Mouse (Mus musculus) E14TG2a.4 (cell line): ENCODE measurements around the gene Pik3r3.

Experiments used
- H3K27me3 ChIP-seq: 2 replicates; pipeline ENCODE4 v1.6.1; 2014; ENCODE audit warnings: low read length, control low read depth; ENCODE audit not compliant: insufficient read depth
- H3K36me3 ChIP-seq: 2 replicates; pipeline ENCODE4 v1.6.1; 2014; ENCODE audit warnings: low read length, control low read depth; ENCODE audit not compliant: insufficient read depth
- H3K4me1 ChIP-seq: replicated peaks from 2 replicates; pipeline ENCODE4 v1.6.1; 2014; ENCODE audit warnings: low read depth, low read length, control low read depth
- H3K4me3 ChIP-seq: replicated peaks from 2 replicates; pipeline ENCODE4 v1.5.1; 2014; ENCODE audit warnings: mild to moderate bottlenecking, low read length
- H3K9me3 ChIP-seq: 2 replicates; pipeline ENCODE4 v1.6.1; 2014; ENCODE audit warnings: low read length, control low read depth
- CTCF ChIP-seq: conservative IDR thresholded peaks from 2 replicates; pipeline ENCODE4 v1.5.1; 2014; ENCODE audit warnings: low read length
- NANOG ChIP-seq: IDR thresholded peaks from 2 replicates; pipeline ENCODE4 v1.6.1; 2014; ENCODE audit warnings: borderline replicate concordance, low read length, mixed read lengths
- POU5F1 ChIP-seq: IDR thresholded peaks from 2 replicates; pipeline ENCODE4 v1.6.1; 2014; ENCODE audit warnings: low read length, borderline replicate concordance

The Pik3r3 gene

DNA sequence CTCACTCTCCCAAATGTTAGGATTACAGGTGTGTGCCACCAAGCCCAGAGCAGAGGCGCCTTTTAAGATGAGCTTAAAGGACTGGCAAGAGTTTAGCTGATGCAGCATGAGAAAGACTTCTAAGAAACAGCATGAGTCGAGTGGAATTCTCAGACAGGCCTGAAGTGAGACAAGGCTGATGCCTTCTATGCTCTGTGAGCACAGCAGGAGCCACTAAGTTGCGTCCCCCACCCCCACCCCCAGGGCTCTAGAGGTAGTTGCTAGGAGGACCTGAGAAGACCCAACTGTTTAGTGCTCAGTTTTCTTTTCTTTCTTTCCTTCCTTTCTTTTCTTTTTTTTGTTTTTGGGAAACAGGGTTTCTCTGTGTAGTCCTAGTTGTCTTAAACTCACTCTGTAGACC lies 39.3 kb upstream of the Pik3r3 start:
- H3K36me3 ChIP-seq = no peaks in the 10 kb centered on the region
- TF ChIP-seq POU5F1 = no peak
- TF ChIP-seq CTCF = no peak
- no peak for TF ChIP-seq NANOG
- no peaks in the 10 kb centered on the region for H3K9me3 ChIP-seq
- H3K4me1 ChIP-seq = peaks cover 46% of the 10 kb centered on the region
- no peak overlapping the region for H3K4me3 ChIP-seq
- no peaks in the 10 kb centered on the region for H3K27me3 ChIP-seq

DNA sequence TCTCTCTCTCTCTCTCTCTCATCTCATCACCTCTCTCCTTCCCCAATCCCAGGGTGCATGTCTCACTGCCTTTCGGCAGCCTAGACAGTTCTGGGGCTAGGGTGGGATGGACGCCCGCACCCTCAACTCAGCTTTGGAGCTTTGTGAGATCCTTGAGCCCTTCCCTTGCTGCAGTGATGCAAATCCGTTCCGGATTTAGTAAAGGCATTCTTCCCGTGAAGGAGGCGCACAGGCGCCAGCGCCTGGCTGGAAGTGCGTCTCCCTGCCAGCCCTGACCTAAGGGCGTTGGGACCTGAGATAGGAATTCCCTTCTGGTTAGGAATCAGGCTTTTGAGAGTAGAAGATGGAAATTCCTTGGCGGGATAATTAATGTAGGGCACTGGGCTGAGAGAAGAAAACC lies 38.7 kb upstream of the Pik3r3 start:
- H3K36me3 ChIP-seq = no peaks in the 10 kb centered on the region
- TF ChIP-seq NANOG = no peak
- TF ChIP-seq POU5F1 = no peak
- TF ChIP-seq CTCF = no peak
- 0 out of 2 replicates have a peak, but pooled peaks cover 3% of the 10 kb centered on the region for H3K9me3 ChIP-seq
- H3K4me3 ChIP-seq = peak overlapping the region; percentile 60
- peaks cover 39% of the 10 kb centered on the region for H3K4me1 ChIP-seq
- H3K27me3 ChIP-seq = no peaks in the 10 kb centered on the region

DNA sequence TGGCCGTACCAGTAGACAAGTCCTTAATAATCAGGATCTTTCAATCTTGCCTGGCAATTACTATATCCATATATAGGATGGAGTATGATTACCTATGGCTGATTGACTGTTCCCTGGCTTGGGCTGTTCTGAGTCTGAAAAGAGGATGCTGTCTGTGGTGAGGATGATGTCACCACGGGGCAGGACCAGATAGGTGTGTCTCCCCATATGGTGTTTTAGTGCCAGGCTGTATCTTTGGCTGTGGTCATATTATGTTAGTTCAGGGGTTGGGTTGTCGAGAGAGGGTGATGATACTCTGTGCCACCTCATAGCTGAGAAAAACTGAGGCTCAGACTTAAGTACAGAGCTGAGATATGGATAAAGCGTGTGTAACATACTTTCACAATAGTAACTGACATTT lies 36.3 kb upstream of the Pik3r3 start:
- Histone ChIP-seq H3K27me3 (no peaks in the 10 kb centered on the region), H3K9me3 (0 out of 2 replicates have a peak, but pooled peaks cover 3% of the 10 kb centered on the region), H3K4me3 (no peak overlapping the region), H3K4me1 (peaks cover 27% of the 10 kb centered on the region), H3K36me3 (no peaks in the 10 kb centered on the region)
- TF ChIP-seq POU5F1 (no peak), CTCF (no peak), NANOG (no peak)

DNA sequence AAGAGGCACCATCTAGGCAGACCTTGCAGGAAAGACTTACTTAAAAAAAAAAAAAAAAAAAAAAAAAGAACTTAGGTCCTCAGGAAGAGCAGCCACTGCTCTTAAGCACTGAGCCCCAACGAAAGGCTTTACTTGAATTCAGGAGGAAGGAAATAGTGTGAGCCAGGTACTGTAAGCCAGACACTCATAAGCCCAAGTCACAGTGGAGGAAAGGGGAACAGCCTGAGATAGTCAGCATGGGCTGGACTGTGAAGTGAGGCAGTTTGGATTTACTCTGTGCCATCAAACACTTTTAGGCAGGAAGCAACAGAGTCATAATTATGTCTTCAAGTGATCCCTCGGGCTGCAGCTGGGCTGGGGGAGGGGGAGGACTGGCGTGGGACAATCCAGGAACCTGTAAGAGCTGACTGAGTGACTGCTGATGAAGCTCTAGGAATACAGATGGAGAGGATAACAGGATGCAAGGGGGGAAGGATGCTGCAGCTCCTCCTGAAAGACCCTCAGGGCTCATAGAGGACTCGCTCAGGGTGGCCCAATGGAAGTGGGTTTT lies 29.1 kb upstream of the Pik3r3 start:
- Histone ChIP-seq H3K27me3 (no peaks in the 10 kb centered on the region), H3K4me1 (no peaks in the 10 kb centered on the region), H3K4me3 (no peak overlapping the region), H3K9me3 (0 out of 2 replicates have a peak, but pooled peaks cover 3% of the 10 kb centered on the region), H3K36me3 (no peaks in the 10 kb centered on the region)
- TF ChIP-seq CTCF (no peak), POU5F1 (no peak), NANOG (no peak)

DNA sequence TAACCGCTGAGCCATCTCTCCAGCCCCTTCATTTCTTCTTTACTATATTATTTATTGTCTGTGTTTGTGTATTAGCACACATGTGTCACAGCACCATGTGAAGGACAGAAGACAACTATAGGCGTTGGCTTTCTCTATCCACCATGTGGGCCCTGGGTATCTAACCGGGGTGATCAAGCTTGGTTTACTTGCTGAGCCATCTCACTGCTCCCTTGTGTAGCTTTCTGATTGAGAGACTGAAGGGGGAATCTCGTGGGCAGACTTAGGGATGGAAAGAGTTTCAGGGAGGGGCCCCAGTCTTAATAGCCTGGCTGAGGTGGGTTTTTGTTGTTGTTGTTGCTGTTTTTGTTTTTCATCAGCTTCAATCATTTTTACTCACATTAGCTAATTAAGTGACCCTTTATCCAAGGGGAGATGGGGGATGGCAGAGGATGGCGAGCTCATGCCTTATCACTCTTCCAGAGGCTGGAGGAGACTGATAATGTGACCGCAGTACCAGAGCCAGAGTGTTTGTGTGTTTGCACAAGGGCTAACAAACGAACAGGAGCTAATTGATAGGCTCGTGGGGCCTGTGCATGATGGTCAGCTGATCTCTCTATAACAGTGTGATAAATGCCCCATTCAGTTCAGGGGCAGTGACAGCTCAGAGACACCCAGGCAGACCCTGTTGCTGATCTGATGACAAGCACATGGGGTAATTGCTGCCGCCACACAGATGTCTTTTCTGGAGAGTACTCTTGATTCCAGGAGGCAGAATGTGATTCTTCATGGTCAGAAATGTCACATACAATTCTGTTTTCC lies 27.6 kb upstream of the Pik3r3 start:
- Histone ChIP-seq H3K27me3 (no peaks in the 10 kb centered on the region), H3K9me3 (no peaks in the 10 kb centered on the region), H3K4me3 (no peak overlapping the region), H3K36me3 (no peaks in the 10 kb centered on the region), H3K4me1 (no peaks in the 10 kb centered on the region)
- no peak for TF ChIP-seq NANOG

- peaks cover 2% of the 10 kb centered on the region; the same call in 1 of the 2 replicates for H3K27me3 ChIP-seq
- no peak for TF ChIP-seq NANOG
- TF ChIP-seq CTCF = peak; percentile 31
- TF ChIP-seq POU5F1 = no peak
- no peak overlapping the region for H3K4me3 ChIP-seq
- no peaks in the 10 kb centered on the region for H3K36me3 ChIP-seq
- no peaks in the 10 kb centered on the region for H3K4me1 ChIP-seq
- no peaks in the 10 kb centered on the region for H3K9me3 ChIP-seq
Observed at GRCm38 (mm10) chr4:116198422-116198821, 23.0 kb upstream of the Pik3r3 start.

DNA sequence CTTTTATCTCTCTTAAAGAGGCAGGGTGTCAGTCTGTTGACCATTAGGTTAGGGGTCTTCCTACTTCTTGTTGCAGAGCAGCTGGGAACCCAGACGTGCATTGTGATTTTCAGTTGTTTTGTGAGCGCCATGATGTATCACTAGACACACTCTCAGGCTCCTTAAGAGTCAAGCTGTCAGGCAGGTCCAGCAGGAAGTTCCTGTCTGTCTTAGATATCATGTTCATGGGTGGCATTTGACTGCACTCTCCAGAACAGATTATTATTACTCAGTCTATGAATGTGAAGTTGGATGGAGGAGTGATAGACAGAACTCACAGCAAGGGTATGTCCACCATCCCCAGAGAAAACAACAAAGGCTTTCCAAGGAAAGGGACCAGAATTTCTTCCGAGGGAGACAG lies 17.0 kb upstream of the Pik3r3 start:
- Histone ChIP-seq H3K27me3 (peaks cover 2% of the 10 kb centered on the region; the same call in 1 of the 2 replicates), H3K4me3 (no peak overlapping the region), H3K36me3 (no peaks in the 10 kb centered on the region), H3K4me1 (peaks cover 8% of the 10 kb centered on the region; the same call in 1 of the 2 replicates), H3K9me3 (no peaks in the 10 kb centered on the region)
- no peak for TF ChIP-seq POU5F1
- no peak for TF ChIP-seq CTCF
- no peak for TF ChIP-seq NANOG

- no peaks in the 10 kb centered on the region for H3K36me3 ChIP-seq
- H3K4me1 ChIP-seq = peaks cover 8% of the 10 kb centered on the region; the same call in 1 of the 2 replicates
- H3K4me3 ChIP-seq = no peak overlapping the region
- H3K9me3 ChIP-seq = no peaks in the 10 kb centered on the region
- TF ChIP-seq NANOG (no peak), POU5F1 (no peak), CTCF (no peak)
- peaks cover under 1% of the 10 kb centered on the region; the same call in 1 of the 2 replicates for H3K27me3 ChIP-seq
Observed at GRCm38 (mm10) chr4:116206531-116206930, 14.9 kb upstream of the Pik3r3 start.

GRCm38 (mm10) chr4:116208891-116209290 lies 12.5 kb upstream of the Pik3r3 start:
- Histone ChIP-seq H3K36me3 (no peaks in the 10 kb centered on the region), H3K4me1 (peaks cover 8% of the 10 kb centered on the region; the same call in 1 of the 2 replicates), H3K9me3 (no peaks in the 10 kb centered on the region), H3K27me3 (no peaks in the 10 kb centered on the region), H3K4me3 (no peak overlapping the region)
- no peak for TF ChIP-seq NANOG
- no peak for TF ChIP-seq POU5F1
- TF ChIP-seq CTCF = no peak
